Mouse (Mus musculus) left cerebral cortex, postnatal 14 days (tissue): ENCODE data around the gene Rhox2a. TPM values are rescaled to one million over a fixed set of nuclear protein-coding genes. Genes with fewer than 3 reads are reported as not detected.
"Not testable (repeated sequence)": the region's sequence is repeated elsewhere in the genome, so short reads cannot be mapped to it uniquely, and the experiment has no call there.

Source experiments
- DNase-seq, 2 experiments: peaks; one replicate each; pipeline ENCODE4 v3.0.0; 2021 to 2022; ENCODE audit warnings: low spot score in 2 of 2, mixed read lengths in 1 of 2
- intact Hi-C: fragments of 180-260 bp; cut with DNase I; formaldehyde crosslinking; loops from one replicate; pipeline ENCODE4 v1.15.1; 2025
- long read RNA-seq, 2 experiments: library from polyadenylated mRNA; stranded (forward); transcript quantifications; one replicate each; pipeline ENCODE4 v2.0.0; 2021
- total RNA-seq, 2 experiments: library from RNA; stranded (reverse); gene quantifications; 2 replicates each; pipeline ENCODE4 v1.2.3; 2021

Gene Rhox2a
- total RNA-seq: not detected
- long read RNA-seq, experiment 1: 0 reads
- long read RNA-seq, experiment 2: 0 reads

GRCm38 (mm10) chrX:37244676-37245075, at the start of gene Rhox2a:
Gene Rhox2a (plus strand): TSS chrX:37244976.
- DNase-seq, intact Hi-C loops: not testable (repeated sequence)

GRCm38 (mm10) chrX:37198676-37199075, 46.1 kb upstream of the Rhox2a start:
- no peak for DNase-seq
- intact Hi-C loops: no loop called here

- intact Hi-C loops: no loop called here
- no peak for DNase-seq
Measured at GRCm38 (mm10) chrX:37210941-37211340, 33.8 kb upstream of the Rhox2a start, which contains the start of gene Gm9. Gene Gm9 (minus strand): TSS chrX:37211041.

- intact Hi-C loops: not testable (repeated sequence)
Measured at GRCm38 (mm10) chrX:37222158-37222557, 22.6 kb upstream of the Rhox2a start, which contains the start of gene Rhox1. Gene Rhox1 (minus strand): TSS chrX:37222258.

GRCm38 (mm10) chrX:37249619-37250018, 4.8 kb downstream of the Rhox2a start, which contains the start of gene Rhox3a:
Gene Rhox3a (plus strand): TSS chrX:37249919.
- DNase-seq, intact Hi-C loops: not testable (repeated sequence)

More at GRCm38 (mm10) chrX:37222158-37222557, 22.6 kb upstream of the Rhox2a start, which contains the start of gene Rhox1:
- DNase-seq: not testable (repeated sequence)

- intact Hi-C loops, DNase-seq: not testable (repeated sequence)
Measured at GRCm38 (mm10) chrX:37265038-37265437, 20.3 kb downstream of the Rhox2a start, which contains the start of gene Rhox4a. Gene Rhox4a (plus strand): TSS chrX:37265338.

Other genes with a start within 250 kb of the Rhox2a start
- not detected for gene Sowahd, start 196.1 kb upstream of the Rhox2a start, total RNA-seq
- 100 to 1,000 TPM; 292 to 301 TPM for gene Rpl39, start 159.6 kb upstream of the Rhox2a start, total RNA-seq
- 10 to 100 TPM; 15.0 to 15.6 TPM for gene Upf3b, start 134.7 kb upstream of the Rhox2a start, total RNA-seq
- 10 to 100 TPM; 15.2 to 15.9 TPM for gene Nkap, start 118.2 kb upstream of the Rhox2a start, total RNA-seq
- not detected for gene Akap14, start 76.1 kb upstream of the Rhox2a start, total RNA-seq
- 100 to 1,000 TPM; 252 to 260 TPM for gene Ndufa1, start 53.8 kb upstream of the Rhox2a start, total RNA-seq
- 1 to 10 TPM; 5.5 to 7.3 TPM for gene Rnf113a1, start 53.7 kb upstream of the Rhox2a start, total RNA-seq
- gene Gm9, start 33.9 kb upstream of the Rhox2a start, total RNA-seq: not detected
- not detected for gene Rhox1, start 22.7 kb upstream of the Rhox2a start, total RNA-seq
- not detected for gene Rhox3a, start 4.9 kb downstream of the Rhox2a start, total RNA-seq
- not detected for gene Rhox4a, start 20.4 kb downstream of the Rhox2a start, total RNA-seq
- not detected for gene Rhox3a2, start 135.1 kb downstream of the Rhox2a start, total RNA-seq
- gene Rhox4a2, start 145.9 kb downstream of the Rhox2a start, total RNA-seq: not detected
- gene Rhox2b, start 167.1 kb downstream of the Rhox2a start, total RNA-seq: not detected
- not detected for gene Rhox4b, start 187.5 kb downstream of the Rhox2a start, total RNA-seq
- gene Rhox2c, start 208.7 kb downstream of the Rhox2a start, total RNA-seq: not detected
- not detected for gene Rhox3c, start 213.6 kb downstream of the Rhox2a start, total RNA-seq
- not detected for gene Rhox4c, start 235.4 kb downstream of the Rhox2a start, total RNA-seq
- gene Rhox2d, start 248.5 kb downstream of the Rhox2a start, total RNA-seq: not detected